Mouse (Mus musculus) induced T-regulatory cell, adult 2 months (primary cell): Measurements from ENCODE around the gene Kcnj11.

Source experiments
- DNase-seq: peaks from one replicate; pipeline ENCODE4 v3.0.0-alpha.2; 2012; ENCODE audit warnings: low read depth

Kcnj11 gene

DNA sequence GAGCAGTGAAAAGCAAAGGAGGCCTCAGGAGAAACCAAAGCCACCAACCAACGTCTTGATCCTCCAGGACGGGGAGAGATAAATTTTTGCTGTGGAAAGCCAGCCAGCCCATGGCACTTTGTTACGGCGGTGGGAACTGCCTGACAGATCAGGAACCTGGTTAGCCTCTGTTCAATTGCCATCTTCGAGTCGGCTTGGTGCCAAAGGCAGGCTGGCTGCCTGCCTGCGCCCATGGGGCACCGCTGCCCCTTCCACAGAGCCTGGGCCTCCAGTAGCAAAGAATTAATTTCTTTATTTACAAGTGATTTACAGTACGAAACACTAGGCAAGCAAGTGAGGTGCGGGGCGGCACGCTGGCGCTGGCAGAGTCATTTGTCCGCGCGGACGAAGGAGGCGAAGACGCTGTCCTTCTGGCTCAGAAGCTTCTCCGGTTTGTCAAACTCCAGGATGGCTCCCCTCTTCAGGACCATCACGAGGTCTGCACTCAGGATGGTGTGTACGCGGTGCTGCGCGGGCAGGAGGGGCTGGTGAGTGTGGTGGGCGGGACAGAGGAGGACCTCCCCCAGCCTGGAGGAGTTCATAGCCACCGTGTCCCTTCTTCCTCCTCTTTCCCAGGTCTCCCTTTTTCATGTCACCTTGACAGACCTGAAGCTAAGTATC, 3.8 kb upstream of the Kcnj11 start:
- no peak for DNase-seq

DNA sequence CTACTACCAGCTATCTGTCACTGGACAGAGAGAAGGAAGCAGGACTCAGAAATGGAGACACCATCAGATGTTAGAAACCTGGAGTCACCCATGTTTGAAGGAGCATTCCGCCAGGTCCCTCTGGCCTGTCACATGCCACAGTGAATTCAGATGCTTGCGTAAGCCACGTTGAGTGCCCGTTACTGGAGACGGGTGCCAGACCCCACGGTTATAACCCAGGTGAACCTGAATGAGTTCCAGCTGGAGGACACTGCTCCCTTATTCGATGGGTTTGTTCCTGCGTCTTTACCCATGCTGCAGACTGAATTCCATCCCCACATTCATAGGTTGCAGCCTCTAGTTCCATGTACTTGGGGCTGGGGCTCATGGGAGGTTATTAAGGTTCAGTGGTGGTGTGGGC, 3.2 kb upstream of the Kcnj11 start:
- DNase-seq, result no peak

- DNase-seq, result no peak
Observed at GRCm38 (mm10) chr7:46103075-46103591, 2.6 kb upstream of the Kcnj11 start.

- DNase-seq, result peak; percentile 6
Observed at GRCm38 (mm10) chr7:46099682-46100081, 882 bp downstream of the Kcnj11 start.

DNA sequence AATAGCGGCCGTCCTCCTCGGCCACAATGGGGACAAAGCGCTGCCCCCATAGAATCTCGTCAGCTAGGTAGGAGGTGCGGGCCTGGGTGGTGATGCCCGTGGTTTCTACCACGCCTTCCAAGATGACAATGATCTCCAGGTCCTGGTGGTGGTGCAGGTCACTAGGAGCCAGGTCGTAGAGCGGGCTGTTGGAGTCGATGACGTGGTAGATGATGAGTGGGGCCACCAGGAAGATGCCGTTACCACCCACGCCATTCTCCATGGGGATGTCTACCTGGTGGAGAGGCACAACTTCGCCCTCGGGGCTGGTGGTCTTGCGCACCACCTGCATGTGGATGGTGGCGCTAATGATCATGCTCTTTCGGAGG, 1.7 kb downstream of the Kcnj11 start:
- no peak for DNase-seq

DNA sequence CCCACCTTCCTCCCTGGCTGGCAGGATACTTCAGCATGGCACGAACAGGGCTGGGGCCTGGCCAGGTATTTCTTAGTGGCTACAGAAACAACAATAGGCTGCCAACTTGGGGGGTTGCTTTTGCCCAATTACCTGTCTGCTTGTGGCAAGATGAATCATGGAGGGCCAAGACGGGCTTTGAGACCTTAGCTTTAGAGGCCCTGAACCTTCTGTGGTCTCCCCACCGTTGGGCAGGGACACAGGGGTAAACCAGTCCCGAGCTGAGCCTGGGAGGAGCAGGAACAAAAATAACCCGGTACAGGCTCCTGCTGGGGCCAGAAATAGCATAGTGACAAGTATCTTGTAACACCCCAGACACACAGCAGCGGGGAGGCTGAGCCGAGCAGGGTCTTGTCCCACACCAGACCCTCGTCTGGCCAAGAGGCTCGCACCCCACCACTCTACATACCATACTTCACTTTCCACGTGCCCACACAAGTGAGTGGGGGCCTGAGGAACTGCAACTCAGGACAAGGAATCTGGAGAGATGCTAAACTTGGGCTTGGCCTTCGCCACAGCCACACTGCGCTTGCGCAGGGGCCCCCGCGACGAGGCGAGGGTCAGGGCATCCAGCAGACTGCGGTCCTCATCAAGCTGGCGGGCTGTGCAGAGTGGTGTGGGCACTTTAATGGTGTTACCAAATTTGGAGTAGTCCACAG, 2.2 kb downstream of the Kcnj11 start:
- no peak for DNase-seq

DNA sequence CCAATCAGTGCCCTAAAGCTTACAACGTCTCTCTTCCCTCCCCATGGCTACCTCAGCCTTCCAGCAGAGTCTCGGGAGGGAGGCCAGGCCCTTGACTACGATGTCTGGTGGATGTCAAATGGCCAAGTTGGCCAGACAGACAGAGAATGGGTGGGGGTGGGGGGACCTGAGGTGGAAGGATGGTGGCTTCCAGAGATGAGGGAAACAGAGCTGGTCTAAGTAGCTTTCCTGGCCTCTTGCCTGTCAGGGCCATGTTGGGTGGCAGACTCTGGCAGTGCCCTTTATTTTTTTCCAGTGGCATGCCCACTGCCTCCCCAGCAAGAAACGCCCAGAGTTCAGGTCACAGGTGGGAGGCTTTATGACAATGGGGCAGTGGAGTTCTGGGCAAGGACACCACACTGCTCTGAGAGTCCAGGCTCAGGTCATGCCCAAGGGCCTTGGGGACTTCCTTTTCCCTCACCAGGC, 3.2 kb downstream of the Kcnj11 start:
- DNase-seq, result no peak

DNA sequence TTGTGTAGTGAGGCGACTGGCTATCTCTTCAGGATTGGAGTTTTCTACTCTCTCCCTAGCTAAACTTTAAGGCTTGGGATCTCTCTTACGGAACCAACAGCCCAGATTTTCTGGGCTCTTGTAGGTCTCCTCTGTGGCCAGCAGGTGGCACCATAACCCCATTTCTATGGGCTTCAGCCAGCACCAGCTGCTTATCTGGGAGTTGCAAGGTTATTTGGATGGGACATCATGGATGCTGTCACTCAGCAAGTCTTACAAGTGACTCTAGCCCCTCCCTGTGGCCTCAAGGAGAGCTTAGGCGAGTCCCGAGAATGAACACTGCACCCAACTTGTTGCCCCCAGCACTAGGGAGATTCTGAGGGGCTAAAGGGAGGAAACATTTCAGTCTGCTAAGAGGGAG, 4.4 kb downstream of the Kcnj11 start:
- DNase-seq, result peak; percentile 77

DNA sequence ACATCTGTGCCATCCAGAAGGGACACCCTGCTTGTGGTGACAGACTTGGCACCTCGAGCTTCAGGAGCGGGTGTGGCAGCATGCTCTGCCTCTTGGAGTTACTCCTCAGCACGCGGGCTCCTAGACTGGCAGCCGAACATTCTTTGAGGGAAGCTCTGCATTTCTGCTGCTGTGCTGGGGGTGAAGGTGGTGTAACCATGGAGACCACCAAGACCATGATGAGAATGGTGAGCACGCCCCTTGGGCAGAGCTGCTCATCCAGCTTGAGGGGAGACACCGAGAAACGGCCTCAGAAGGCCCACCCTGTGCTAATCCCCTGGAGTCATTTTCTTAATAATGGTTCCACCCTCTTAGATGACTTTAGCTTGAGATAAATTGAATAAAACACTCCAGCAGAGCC, 7.8 kb downstream of the Kcnj11 start:
- DNase-seq, result no peak

- no peak for DNase-seq
Observed at GRCm38 (mm10) chr7:46088241-46088640, 12.3 kb downstream of the Kcnj11 start.

DNA sequence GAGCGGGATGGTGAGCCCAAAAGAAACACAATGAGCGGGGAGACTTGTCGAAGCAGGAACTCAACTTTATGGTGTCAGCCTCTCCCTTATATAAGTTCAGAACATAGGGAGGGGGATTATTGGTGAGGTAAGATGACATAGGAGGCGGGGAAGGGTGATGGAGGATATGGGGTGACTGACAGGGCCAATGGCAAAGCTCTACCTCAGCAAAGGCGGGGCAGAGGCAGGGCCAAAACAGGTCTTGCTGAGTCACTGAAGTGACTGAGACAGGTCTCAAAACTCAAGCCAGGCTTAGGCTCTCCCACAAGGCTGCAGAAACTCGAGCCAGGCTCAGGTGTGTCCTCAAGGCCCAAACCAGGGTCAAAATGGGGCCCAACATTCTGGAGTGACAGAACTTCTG, 14.2 kb downstream of the Kcnj11 start:
- no peak for DNase-seq

DNA sequence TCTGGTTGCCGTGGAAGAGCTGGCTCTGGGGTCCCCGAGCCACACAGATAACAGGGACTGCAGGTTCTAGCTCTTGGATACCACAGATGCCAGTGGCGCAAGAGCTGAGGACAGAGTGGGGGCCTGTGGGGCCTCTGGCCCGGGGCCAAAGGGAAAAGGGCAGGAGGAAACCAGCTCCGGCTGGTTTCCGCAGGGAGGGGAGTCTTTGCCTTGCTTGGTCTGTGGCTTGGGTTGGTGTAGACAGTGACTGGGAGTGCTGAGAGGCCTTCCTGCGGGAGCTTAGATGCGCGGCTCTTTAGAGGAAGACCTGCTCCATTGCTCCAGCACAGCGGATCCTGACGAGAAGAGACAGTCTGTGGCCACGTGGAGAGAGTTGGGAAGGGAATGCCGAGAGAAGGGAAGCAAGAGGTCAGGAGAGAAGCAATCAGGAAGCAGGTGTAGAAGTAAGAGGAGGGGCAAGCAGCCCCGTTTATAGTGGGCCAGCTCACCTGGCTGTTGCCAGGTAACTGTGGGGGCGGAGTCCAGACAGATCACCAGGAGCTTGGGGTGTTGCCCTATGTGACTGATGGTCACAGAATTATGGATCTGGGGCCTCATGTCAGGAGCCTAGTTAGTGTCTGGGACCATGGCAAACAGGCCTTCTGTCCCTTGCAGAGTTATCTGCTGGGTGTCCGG, 15.6 kb downstream of the Kcnj11 start:
- no peak for DNase-seq

GRCm38 (mm10) chr7:46084024-46084423, 16.5 kb downstream of the Kcnj11 start:
- DNase-seq, result no peak

DNA sequence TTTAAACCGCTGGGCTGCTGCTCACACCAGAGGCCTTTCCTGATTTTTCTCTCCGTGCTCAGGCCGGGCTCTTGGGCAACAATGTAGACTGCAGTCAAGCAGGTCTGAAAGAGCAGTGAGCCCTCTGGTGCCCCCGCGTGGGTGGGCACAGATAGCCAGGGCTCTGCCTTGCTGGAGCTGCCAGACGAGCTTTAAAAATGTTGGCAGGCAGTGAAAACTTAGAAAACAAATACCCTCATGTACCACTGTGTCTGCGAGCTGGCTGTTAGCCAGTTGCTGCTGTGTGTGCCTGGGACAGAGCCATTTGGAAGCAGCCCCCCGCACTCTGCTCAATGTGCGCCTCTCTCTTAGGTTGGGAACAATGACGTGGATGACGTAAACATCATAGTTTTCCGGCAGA, 22.9 kb downstream of the Kcnj11 start:
- no peak for DNase-seq

- no peak for DNase-seq
Observed at GRCm38 (mm10) chr7:46076844-46077243, 23.7 kb downstream of the Kcnj11 start.

DNA sequence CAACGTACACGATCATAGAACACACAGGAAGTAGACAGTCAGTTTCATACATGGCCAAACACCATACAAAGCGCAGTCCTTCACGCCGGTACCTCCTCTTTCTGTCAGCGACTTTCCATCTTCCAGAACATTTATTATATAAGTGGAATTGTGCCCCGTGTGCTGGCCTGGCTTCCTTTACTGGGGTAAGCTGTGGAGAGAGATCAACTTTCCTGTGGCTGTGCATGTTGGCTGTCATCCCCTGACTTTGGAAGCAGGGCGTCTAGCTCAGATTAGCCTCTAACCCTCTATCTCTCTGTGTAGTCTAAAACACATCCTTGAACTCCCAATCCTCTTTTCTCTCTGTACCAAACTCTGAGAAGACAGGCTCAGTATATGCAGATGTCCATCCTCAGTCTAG, 31.7 kb downstream of the Kcnj11 start:
- DNase-seq, result no peak

GRCm38 (mm10) chr7:46063296-46063695, 37.3 kb downstream of the Kcnj11 start:
- no peak for DNase-seq

GRCm38 (mm10) chr7:46061614-46062013, 39.0 kb downstream of the Kcnj11 start:
- no peak for DNase-seq

DNA sequence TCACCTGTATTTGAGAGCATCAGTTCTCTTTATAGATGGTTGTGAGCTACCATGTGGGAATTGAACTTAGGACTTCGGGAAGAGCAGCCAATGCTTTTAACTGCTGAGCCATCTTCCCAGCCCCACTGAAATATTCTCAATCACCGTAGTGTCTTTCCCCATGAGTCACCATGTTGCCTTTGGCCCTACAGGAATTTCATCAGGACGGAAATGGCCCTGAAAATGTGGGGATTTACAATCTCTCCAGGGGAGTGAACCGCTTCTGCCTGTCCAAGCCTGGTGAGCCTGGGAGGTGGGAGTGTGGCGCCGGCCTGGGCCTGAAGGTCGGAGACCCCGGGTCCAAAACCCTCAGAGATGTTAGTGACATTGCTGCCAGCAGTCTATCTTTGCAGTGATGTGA, 39.9 kb downstream of the Kcnj11 start:
- DNase-seq, result no peak

DNA sequence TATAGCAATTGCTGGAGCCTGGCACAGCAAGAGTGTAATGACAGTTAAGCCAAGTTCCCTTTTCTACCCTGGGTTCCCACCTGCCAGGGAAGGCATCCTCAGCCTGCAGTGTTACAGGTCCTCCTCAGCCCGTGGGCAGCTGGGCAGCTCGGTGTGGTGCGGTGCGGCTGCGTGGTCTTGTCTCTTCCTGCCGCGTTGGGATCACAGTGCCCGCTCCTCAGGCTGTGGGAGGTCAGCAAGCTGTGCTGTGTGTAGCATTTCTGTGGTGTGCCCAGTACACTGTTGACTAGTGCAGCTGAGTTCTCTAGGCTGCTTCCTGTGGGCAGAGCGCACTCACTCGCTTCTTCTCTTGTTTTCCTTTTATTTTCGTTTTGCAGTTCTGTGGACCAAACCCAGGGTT, 41.7 kb downstream of the Kcnj11 start:
- peak; percentile 80 for DNase-seq

DNA sequence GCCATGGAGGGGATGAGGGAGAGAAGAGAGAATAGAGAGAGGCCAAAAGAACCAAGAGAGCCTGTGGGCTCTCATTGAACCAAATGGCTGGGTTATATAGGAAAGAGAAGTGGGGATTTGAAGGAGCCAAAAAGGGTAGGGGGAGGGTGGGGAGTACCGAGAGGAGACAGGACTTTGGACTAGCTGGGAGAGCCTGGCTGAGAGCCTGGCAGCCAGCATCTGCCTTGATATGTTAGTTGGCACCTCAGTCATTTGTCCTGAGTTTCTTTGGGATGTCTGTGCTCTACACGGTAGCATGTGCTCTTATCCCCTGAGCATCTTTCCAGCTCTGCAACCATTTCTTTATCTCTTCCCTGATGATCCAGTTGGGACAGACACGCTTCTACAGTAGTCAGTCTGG, 47.0 kb downstream of the Kcnj11 start:
- DNase-seq, result no peak

GRCm38 (mm10) chr7:46052161-46052821, 48.3 kb downstream of the Kcnj11 start:
- peak; percentile 64 for DNase-seq

GRCm38 (mm10) chr7:46049981-46050380, 50.6 kb downstream of the Kcnj11 start:
- DNase-seq, result no peak
